Mouse (Mus musculus): ENCODE measurements around the gene Usp12. TPM values are rescaled to one million over a fixed set of nuclear protein-coding genes. Genes with fewer than 3 reads are reported as not detected.
"Not testable (repeated sequence)": the region's sequence is repeated elsewhere in the genome, so short reads cannot be mapped to it uniquely, and the experiment has no call there.

Gene Usp12
- total RNA-seq, 2 experiments from 2014 or later = 8.6 to 11.2 TPM

- ATAC-seq (replicated peaks; ENCODE audit: low FRiP score, poor library complexity, severe bottlenecking) = no peak
Measured at GRCm38 (mm10) chr5:146757316-146757715, 37.5 kb downstream of the Usp12 start.

GRCm38 (mm10) chr5:146753181-146753580, 41.6 kb downstream of the Usp12 start:
- no peak for ATAC-seq (replicated peaks; ENCODE audit: low FRiP score, poor library complexity, severe bottlenecking)

GRCm38 (mm10) chr5:146750958-146751357, 43.8 kb downstream of the Usp12 start:
- ATAC-seq (replicated peaks; ENCODE audit: low FRiP score, poor library complexity, severe bottlenecking) = no peak

GRCm38 (mm10) chr5:146750273-146750672, 44.5 kb downstream of the Usp12 start:
- 0 out of 2 replicates have a peak, but pooled peaks have one; percentile 7 for ATAC-seq (replicated peaks; ENCODE audit: low FRiP score, poor library complexity, severe bottlenecking)

GRCm38 (mm10) chr5:146749857-146750256, 44.9 kb downstream of the Usp12 start:
- no peak for ATAC-seq (replicated peaks; ENCODE audit: low FRiP score, poor library complexity, severe bottlenecking)

GRCm38 (mm10) chr5:146736970-146737495, 57.8 kb downstream of the Usp12 start:
- ATAC-seq (replicated peaks; ENCODE audit: low FRiP score, poor library complexity, severe bottlenecking) = no peak

- ATAC-seq (replicated peaks; ENCODE audit: low FRiP score, poor library complexity, severe bottlenecking) = no peak
Measured at GRCm38 (mm10) chr5:146736348-146736747, 58.5 kb downstream of the Usp12 start.

- ATAC-seq (replicated peaks; ENCODE audit: low FRiP score, poor library complexity, severe bottlenecking) = not testable (repeated sequence)
Measured at GRCm38 (mm10) chr5:146735054-146735453, 59.8 kb downstream of the Usp12 start.

- ATAC-seq (replicated peaks; ENCODE audit: low FRiP score, poor library complexity, severe bottlenecking) = no peak
Measured at GRCm38 (mm10) chr5:146733888-146734640, 60.7 kb downstream of the Usp12 start.

- no peak for ATAC-seq (replicated peaks; ENCODE audit: low FRiP score, poor library complexity, severe bottlenecking)
Measured at GRCm38 (mm10) chr5:146733372-146733771, 61.4 kb downstream of the Usp12 start.

GRCm38 (mm10) chr5:146727006-146727405, 67.8 kb downstream of the Usp12 start:
- ATAC-seq (replicated peaks; ENCODE audit: low FRiP score, poor library complexity, severe bottlenecking) = no peak

GRCm38 (mm10) chr5:146724956-146725355, 69.8 kb downstream of the Usp12 start:
- no peak for ATAC-seq (replicated peaks; ENCODE audit: low FRiP score, poor library complexity, severe bottlenecking)

GRCm38 (mm10) chr5:146723452-146723851, 71.4 kb downstream of the Usp12 start:
- no peak for ATAC-seq (replicated peaks; ENCODE audit: low FRiP score, poor library complexity, severe bottlenecking)

GRCm38 (mm10) chr5:146722226-146722625, 72.6 kb downstream of the Usp12 start:
- ATAC-seq (replicated peaks; ENCODE audit: low FRiP score, poor library complexity, severe bottlenecking) = no peak

- ATAC-seq (replicated peaks; ENCODE audit: low FRiP score, poor library complexity, severe bottlenecking) = no peak
Measured at GRCm38 (mm10) chr5:146719584-146720356, 75.0 kb downstream of the Usp12 start.

GRCm38 (mm10) chr5:146713836-146714235, 81.0 kb downstream of the Usp12 start:
- ATAC-seq (replicated peaks; ENCODE audit: low FRiP score, poor library complexity, severe bottlenecking) = no peak

GRCm38 (mm10) chr5:146713088-146713487, 81.7 kb downstream of the Usp12 start:
- ATAC-seq (replicated peaks; ENCODE audit: low FRiP score, poor library complexity, severe bottlenecking) = no peak

GRCm38 (mm10) chr5:146712282-146712918, 82.4 kb downstream of the Usp12 start:
- ATAC-seq (replicated peaks; ENCODE audit: low FRiP score, poor library complexity, severe bottlenecking) = no peak

GRCm38 (mm10) chr5:146709361-146709760, 85.4 kb downstream of the Usp12 start:
- no peak for ATAC-seq (replicated peaks; ENCODE audit: low FRiP score, poor library complexity, severe bottlenecking)

GRCm38 (mm10) chr5:146705815-146706408, 88.9 kb downstream of the Usp12 start:
- peak; percentile 68 for ATAC-seq (replicated peaks; ENCODE audit: low FRiP score, poor library complexity, severe bottlenecking)
